Mouse (Mus musculus): ENCODE results near the gene Ccdc181.
A peak's percentile ranks its signal among the peaks of the same experiment; 100 is the strongest.

Ccdc181 gene

DNA sequence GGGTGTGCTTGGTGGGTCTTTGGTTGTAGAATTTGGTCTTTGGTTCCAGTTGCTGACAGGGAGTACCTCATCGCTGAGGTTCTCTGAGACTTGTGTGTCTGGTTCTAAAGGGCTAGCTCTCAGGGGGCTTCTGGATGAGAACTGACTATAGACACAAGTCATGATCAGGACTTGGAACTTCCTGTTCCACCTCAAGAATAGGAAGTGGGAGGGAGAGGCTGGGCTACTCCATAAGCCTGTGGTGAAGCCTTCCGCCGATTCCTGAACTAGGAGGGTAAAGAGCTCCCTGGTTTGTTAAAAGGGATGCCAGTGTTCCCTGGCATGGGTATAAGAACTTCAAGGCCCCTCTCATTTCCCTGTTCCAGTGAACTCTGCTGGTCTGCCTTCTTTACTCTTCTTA is 8.6 kb downstream of the Ccdc181 start:
- no peak for DNase-seq (ENCODE audit: low spot score)

DNA sequence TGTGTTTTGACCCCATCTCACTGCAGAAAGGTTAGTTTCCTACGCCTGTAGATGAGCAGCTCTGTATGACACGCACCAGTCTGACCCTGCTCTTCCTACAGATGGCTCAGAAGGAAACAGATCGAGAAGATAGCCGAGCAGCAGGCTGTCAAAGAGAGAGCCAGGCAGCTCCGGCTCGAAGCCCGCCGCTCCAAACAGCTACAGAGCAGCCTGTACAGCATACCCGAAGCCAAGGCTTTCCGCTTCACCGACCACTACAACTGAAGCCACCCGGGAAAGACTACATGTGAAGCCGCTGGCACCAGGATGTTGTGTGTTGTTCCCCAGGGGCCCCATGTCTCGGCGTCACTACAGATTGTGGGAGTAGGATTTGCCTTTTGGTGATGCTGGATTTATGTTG is 12.0 kb downstream of the Ccdc181 start:
- peak; percentile 10 for DNase-seq (ENCODE audit: low spot score)

DNA sequence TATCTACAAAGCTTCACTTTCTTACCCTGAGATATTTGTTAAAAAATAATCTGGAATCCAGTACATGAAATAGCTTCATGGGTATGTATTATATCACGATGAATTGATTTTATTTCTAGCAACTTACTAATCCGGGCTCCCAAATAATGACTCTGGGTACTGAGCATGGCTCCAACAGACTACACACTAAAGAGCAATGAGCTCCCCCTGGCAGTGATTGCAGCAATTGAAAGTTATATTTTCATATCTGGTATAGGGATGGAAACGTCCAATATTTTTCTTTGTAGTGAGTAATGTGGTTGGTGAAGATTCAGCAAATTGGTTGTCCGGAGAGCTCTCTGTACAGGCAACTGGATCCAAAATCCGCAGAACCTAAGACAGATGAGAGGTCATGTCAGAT is 16.7 kb downstream of the Ccdc181 start:
- no peak for DNase-seq (ENCODE audit: low spot score)

DNA sequence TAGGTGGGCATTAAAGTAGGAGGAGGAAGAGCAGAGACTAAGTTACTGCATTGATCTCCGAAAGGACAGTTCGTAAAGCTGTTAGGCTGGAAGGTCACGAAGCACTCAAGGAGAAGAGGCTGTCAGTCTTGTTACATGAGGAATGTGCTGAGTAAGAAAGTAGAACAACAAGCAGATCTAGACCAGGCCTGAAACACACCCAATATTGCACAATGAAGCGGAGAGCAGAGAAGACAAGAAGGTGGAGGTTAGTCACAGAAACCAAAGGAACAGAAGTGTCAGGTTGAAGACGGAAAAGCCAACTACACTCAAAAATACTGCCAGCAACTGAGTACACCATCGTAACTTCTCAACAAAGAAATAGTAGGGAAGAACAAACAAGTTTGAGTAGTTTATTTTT is 18.7 kb downstream of the Ccdc181 start:
- no peak for DNase-seq (ENCODE audit: low spot score)

DNA sequence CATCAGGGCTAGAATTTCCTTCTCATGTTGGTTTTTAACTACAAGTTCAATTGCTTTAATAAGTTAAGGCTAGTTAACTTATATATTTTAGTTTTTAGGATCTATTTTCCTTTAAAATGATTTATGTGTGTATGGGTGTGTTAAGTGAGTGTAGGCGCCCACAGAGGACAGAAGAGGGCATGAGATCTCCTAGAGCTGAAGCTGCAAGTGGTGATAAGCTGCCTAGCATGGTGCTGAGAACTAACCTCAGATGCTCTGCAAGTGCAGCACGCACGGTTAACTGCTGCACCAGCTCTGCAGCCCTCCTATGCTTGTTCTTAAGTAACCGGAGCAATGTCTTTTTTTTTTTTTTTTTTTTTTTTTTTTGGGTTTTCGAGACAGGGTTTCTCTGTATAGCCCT is 21.1 kb downstream of the Ccdc181 start:
- no peak for DNase-seq (ENCODE audit: low spot score)

DNA sequence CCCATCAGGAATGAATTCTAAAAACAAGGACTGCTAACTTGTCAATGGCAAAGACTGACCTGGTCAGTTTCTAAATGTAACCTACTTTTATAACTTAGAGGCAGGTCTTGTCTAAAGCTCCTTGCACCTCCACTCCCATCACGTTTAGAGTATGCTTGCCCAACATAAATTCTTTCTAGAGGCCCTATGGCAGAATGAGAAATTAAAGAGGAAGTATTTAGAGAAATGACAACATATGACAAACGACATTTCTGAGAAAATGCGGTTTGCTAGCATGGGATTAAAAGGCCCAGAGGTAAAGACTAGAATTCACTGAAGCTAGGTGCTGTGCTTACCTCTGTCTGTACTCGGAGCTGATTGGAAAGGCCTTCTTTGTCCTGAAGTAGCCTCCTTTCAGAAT is 26.6 kb downstream of the Ccdc181 start:
- no peak for DNase-seq (ENCODE audit: low spot score)

DNA sequence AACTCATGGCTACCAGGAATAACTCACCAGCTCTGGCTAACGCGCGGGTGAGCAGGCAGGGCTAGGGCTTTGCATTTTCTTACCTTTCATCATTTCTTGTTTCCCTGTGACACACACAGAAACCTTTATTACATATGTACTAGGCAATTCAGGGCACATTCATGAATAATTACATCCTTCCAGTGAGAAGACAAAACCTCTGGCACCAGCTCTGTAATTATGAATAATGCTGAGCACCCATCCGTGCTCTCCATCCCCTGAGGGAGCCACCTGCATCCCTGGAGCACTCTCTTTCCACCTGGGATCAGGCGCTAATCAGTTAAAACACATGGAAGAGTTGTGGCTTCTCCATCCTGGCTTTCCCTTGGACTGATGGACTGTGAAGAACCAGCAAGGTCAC is 28.4 kb downstream of the Ccdc181 start, which contains the start of gene Nme7:
Nme7 (plus strand) TSS at position 301 of the 400 bp plus-strand sequence.
- no peak for DNase-seq (ENCODE audit: low spot score)

DNA sequence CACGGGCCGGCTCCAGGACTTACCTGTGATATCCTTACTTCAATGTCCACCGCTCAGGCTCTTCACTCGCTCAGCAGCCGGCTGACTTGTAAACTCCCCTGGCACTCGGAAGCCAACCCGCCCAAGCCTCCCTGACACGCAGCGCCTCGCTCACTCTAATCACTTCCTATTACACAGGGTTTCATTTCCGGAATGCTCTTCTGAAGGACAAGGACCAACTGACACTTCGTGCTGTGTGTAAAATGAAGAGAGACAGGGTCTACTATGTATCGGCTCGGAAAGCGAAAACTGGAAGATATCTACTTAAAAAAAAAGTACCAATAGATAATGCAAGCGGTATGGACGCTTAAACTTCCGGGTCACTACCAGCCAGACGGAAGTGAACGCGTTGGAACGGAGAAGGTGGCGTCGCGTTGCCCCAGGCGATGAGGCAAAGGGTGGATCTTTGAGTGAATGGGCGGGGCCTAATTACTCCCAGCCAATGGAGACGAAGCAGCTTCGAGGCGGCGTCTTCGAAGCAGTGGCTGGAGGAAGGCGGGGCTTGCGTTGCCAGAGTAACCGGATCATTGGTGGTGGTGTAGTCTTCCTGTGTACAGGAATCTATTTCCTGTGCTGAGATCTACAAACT is 31.9 kb downstream of the Ccdc181 start, which contains the start of gene Blzf1:
Blzf1 (minus strand) TSS at position 366 of the 628 bp plus-strand sequence.
- peak; percentile 100 for DNase-seq (ENCODE audit: low spot score)

DNA sequence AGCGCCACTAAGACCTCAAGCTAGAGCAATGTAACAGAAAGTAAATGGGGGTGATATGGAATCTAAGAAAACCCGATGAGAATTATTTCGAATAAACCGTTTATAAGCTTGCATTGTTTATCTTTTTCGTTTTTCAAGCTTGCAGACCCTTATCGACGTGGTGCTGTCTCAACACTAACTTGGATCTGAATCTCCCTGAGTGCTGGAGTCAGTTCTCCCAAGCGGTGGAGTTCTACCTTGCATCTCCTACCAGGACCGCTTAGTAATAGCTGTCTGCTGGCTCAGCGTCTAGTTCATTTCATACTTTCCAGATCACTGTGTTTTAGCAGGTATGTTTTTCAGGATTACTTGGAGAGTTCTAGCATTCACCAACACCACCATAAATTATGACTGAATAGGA is 32.5 kb downstream of the Ccdc181 start:
- DNase-seq (ENCODE audit: low spot score) = no peak

DNA sequence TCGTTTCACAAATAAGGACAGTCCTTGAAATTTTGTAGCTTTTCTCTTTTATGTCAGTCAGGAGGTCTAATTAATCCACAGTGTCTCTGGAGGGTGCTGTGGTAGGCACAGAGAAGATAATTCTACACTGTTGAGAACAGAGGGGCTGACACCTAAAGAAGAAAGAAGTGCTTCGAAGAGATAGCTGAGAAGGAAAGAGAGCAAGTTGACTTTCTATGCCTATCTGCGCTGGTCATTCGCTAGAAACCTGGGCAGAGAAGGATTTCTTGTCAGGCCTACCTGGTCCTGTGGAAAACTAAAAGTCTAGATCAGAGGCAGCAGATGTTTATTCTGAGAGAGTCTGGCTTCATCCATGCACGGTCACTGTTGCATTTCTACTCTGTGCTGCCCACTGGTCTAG is 38.7 kb downstream of the Ccdc181 start:
- no peak for DNase-seq (ENCODE audit: low spot score)

DNA sequence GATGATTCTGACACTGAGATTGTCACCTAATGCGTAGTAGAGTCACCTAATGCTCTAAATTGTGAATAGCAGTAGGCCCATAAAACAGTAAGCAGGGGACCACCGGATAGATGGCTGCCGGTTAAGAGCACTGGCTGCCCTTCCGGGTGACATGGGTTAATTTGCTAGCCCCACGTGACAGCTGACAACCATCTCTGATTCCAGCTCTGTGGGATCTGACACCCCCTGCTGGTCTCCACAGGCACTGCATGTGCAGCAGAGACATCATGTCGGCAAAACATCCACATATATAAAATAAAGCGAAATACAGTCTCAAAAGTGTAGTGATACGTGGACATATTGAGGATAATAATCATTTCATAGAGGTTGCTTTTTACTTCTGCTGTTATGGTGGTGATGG is 39.9 kb downstream of the Ccdc181 start:
- peak; percentile 30 for DNase-seq (ENCODE audit: low spot score)

DNA sequence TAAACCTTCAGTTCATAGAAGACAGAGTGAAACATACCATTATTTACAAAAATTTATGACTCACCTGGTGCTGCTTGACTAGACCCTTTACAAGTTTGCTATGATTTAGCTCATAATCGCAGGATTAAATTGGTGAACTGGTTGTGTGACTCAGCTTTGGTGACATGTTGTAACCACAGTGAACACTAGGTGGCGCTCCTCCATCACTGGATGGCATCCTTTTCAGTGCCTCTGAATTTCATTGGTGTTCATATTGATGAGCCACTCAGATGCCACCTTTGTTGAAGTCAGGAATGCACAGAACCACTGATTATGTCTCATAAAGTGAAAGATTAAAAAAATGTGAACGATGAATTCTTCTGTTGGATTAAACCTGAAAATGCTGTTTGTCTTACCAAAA is 41.3 kb downstream of the Ccdc181 start:
- peak; percentile 89 for DNase-seq (ENCODE audit: low spot score)

DNA sequence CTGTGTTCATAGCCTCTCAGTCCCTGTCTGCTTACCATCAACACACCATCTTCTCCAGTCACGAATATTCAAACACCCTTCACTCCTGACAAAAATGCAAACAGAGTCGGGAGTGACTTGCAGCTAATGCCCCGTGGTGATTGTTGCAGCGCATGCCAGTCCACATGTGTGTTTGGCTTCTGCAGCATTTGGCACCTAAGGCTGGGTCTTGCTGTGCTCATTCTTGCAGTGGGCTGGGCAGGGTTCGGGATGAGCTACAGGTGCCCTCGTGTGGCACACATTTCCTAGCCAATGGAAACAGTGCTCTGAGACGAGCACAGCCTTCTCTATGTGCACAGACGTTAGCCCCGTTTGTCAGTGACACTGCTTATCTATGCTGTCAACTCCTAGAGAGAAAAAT is 41.9 kb downstream of the Ccdc181 start:
- DNase-seq (ENCODE audit: low spot score) = no peak

DNA sequence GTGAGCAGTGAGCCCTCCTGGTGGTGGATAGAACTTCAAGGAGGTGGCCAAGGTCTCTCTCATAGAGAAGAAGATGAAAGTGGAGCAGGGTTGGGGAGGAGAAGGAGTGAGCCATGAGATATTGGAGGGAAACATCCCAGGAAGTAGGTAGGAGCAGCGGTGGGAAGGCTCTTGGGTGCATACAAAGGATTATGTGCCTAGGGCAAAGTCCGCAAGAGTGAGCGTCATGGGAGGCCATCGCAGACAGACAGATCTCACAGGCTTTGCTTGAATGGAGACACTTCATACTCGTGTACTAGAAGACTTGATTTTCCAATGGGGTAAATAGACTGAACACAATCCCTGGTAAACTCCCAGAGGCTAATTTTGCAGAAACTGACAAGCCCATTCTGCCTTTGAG is 43.1 kb downstream of the Ccdc181 start:
- DNase-seq (ENCODE audit: low spot score) = no peak

DNA sequence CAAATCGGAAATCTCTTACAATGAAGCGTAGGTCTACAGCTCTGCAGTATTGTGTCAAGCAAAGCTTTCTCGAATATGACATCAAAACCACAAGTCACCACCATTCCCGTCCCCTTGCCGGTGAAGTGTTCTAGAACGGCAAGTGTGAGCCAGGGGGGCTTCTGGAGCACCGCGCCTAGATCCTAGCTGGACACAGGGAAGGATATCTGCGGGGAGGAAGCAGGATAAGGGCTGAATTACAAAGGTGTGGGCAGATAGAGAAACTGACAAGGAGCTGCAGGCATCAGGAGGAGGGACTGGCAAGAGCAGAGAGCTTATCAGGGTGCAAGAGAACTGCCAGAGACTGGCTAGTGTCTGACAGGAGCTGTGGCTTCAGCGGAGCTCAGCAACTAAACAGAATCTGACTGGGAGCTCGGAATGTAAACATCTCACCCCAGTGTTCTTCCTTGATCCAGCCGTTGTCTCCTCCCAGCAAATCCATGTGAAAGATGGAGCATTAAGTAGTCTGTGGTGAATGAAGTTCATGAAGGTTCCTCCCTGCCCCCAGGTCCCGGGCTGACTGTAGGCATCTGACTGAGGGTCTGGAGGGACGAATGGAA is 44.3 kb downstream of the Ccdc181 start:
- DNase-seq (ENCODE audit: low spot score) = no peak

DNA sequence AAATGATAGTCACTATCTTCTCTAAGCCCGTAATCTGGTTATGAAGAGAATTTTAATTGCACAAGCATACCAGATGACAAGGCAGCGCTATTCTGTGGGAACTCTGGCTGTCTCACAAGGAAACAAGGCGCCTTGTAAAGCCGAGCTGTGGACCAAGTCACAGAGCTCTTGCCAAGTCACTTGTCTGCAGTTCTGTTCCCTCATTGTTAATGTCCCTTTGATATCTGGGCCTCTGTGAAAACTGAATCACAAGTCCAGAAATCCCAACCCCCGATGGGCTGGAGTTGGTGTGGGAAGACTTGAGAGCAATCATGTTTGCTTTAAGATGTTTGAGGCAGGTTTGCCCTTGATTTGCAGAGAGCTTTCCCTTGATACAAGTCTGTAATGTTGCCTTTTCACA is 45.3 kb downstream of the Ccdc181 start:
- DNase-seq (ENCODE audit: low spot score) = no peak

DNA sequence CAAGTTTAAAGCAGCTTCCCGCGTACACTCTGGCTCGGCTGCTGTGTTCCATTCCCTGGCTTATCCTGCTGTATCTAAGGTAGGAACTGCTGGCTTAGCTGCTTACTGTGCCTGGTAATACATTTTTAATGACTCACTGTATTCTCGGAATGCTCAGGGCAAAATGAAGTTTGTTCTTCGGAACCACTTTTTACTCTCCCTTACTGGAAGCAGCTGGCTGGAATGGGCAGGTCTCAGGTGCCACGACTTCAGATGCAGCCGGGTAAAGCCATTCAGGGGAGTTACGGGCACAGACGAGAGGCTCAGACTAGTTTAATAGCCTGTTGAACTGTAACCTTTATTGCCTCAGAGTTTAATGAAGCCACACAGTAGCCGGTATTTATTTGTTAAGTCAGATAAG is 46.0 kb downstream of the Ccdc181 start:
- DNase-seq (ENCODE audit: low spot score) = no peak

DNA sequence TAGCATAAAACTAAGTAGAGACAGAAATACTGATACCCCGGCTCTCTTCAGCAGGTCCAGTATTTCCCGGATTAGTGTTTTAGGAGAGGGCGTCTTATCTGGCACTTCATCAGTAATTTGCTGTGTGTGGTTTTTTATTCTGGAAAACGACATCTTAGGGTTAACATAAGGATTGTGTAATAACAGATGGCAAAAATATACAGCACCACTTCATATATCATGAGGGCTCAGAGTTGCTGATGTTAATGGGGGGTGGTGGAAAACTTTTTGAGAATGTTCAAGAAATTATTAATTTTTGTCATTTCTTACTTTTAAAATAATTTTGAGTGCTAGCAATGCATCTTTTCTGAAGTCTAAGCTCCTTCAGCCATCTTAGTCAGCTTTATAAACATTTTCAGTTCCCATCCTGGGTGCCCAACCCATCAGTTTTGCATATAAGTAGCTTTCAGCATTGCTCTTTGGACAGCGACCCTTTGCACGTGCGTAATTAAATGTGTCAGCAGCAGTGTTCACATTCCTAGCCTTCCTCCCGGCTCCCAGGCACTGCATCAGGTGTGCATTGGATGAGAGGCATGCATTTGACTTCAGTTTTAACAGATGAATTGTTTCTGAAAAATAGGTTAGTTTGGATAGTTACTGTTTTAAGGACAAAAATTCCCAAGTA is 47.7 kb downstream of the Ccdc181 start:
- DNase-seq (ENCODE audit: low spot score) = no peak

DNA sequence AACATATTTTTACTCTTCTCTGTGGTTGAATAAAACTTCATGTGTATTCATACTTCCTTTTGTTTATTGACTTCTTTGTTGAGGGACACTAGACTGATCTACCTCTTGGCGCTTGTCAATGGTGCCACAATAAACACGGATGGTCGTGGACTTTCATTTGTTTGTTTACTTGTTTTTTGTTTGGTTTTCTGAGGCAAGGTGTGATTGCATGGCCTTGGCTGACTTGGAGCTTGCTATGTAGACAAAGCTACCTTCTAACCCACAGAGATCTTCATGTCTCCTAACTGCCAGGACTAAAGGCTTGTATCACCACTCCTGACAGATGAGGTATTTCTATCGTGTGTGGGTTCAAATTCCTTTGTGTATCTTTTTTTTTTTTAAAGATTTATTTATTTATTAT is 48.8 kb downstream of the Ccdc181 start:
- no peak for DNase-seq (ENCODE audit: low spot score)

DNA sequence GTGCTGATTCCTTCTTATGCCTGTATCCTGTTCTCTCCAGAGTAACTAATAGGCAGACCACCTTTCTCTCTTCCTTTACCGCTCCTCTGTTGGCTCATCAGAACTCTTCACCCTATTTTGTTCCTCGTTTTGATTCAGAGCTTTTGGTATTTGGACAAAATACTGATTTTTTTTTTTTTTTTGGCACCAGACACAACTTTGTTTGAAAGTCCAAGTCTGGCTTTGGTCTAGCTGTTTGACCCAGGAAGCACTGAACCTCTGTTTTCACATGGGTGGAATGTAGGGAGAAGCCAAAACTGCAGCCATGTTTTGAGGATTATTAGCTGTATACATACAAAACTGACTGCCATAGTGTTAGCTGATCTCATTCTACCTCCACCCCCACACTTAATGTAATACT is 49.5 kb downstream of the Ccdc181 start:
- no peak for DNase-seq (ENCODE audit: low spot score)

DNA sequence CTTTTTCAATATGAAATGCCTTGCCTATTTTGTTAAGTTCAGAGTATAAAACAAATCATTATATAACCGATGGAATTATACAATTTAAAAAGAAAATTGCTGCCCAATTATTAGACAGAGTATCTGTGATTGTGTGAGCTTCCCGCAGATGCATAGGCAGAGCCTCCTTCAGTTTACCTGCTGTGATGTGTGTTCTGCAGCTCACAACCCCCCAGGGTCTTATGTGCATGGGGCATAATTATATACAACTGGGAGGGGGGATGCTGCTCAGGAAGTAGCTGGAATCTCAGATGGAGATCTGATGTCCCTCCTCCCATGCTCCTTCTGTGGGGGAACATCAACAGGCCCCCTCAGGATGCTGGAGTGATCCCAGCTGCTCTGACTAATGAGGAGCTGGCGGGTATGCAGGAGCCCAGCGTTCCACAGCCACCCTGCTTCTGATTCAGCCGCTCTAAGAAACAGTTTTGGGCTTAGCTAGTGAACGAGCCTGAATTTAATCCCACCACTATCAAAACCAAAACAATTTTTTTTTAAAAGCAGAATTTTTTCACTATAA is 51.3 kb downstream of the Ccdc181 start:
- DNase-seq (ENCODE audit: low spot score) = no peak

DNA sequence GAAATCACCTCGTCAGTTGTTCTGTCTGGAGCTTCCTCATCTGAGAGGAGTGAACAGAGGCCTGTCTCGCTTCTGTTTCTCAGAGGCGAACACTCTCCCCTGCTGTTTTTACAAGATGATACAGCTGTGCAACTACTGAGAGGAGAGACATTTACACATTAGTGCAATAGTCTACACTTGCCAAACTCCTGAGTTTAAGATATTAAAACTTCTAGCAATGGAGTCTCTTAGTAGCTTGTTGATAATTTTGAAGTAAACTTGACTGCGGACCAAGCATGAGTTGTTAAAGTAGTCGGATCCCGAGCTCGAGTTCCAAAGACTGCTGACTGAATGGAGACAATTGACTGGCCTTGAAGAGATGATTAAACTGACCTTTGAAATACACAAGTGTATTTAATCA is 52.4 kb downstream of the Ccdc181 start:
- DNase-seq (ENCODE audit: low spot score) = no peak

DNA sequence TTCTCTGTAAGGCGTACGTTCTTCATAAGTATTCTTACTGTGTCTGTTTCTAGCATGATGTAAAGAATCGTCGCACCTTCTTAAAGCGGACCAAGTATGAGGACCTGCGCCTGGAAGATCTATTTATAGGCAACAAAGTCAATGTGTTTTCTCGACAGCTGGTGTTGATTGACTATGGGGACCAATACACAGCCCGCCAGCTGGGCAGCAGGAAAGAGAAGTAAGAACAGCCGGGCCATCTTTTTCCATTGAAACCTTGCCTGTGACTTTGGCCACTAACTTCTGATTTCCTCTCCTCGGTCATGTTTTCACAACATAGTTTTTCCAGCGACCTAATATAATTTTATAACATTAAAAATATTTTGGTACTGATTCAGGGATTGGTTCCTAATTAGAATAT is 57.2 kb downstream of the Ccdc181 start:
- no peak for DNase-seq (ENCODE audit: low spot score)

All from embryo, embryonic 10 days (tissue).